ENCODE assay signal across 20 mouse cellular contexts in genomic region chr8:3522007-3522697, GRCm38 (mm10). TPM values are rescaled to one million over a fixed set of nuclear protein-coding genes. Genes with fewer than 3 reads are reported as not detected.
DNase-seq lines count a peak whose midpoint lies in the region; ATAC-seq and TF ChIP-seq lines count a peak whose summit lies in the region.
"Had no signal": no experiment of that assay in that cellular context is flagged by ENCODE, and none has a peak within 500 bp of the region (broad histone marks: within the 10 kb centered on the region; RNA-seq: fewer than 3 reads in every experiment).

No protein-coding gene starts in this region.

- peak overlapping the region; percentile 59 for H3K9ac ChIP-seq in liver, embryonic 14.5 days (replicated peaks)
- H3K9ac ChIP-seq: embryonic facial prominence, embryonic 12.5 days; heart, embryonic 15.5 days; hindbrain, embryonic 12.5 days; neural tube, embryonic 12.5 days had no signal

- 72% methylated on average over 13 of the region's 13 CpGs for WGBS in bone marrow, adult 2 months
- 47% methylated on average over 13 of the region's 13 CpGs for WGBS in liver, embryonic 14.5 days (ENCODE audit: insufficient replicate concordance)

- H3K36me3 ChIP-seq in liver, embryonic 14.5 days (replicated peaks; ENCODE audit: control insufficient read depth, insufficient read depth, low read depth): peaks cover 21% of the 10 kb centered on the region

- no peaks in the 10 kb centered on the region for H3K9me3 ChIP-seq in liver, embryonic 14.5 days (ENCODE audit: control insufficient read depth, low read length)
- H3K9me3 ChIP-seq: embryonic facial prominence, embryonic 12.5 days; heart, embryonic 15.5 days; hindbrain, embryonic 12.5 days; neural tube, embryonic 12.5 days had no signal

- H3K27ac ChIP-seq in bone marrow, adult 2 months (ENCODE audit: control insufficient read depth, insufficient read depth, low read depth, low read length, poor library complexity): peak overlapping the region; percentile 86
- peak overlapping the region; percentile 96 for H3K27ac ChIP-seq in liver, embryonic 14.5 days
- H3K27ac ChIP-seq: embryonic facial prominence, embryonic 12.5 days; heart, embryonic 15.5 days; hindbrain, embryonic 12.5 days; neural tube, embryonic 12.5 days had no signal

- H3K4me1 ChIP-seq in bone marrow, adult 2 months (ENCODE audit: control insufficient read depth, insufficient read depth, low read length): no peaks in the 10 kb centered on the region; the same call in 1 of the 2 replicates
- peaks cover 38 to 42% of the 10 kb centered on the region in 2 experiments for H3K4me1 ChIP-seq in liver, embryonic 14.5 days (replicated peaks; ENCODE audit: control insufficient read depth in 2 of 2, insufficient read depth in 2 of 2, low read length in 1 of 2)
- H3K4me1 ChIP-seq: embryonic facial prominence, embryonic 12.5 days; hindbrain, embryonic 12.5 days; neural tube, embryonic 12.5 days had no signal

- H3K27me3 ChIP-seq in liver, embryonic 14.5 days (ENCODE audit: control insufficient read depth, insufficient read depth, low read length): no peaks in the 10 kb centered on the region
- H3K27me3 ChIP-seq: embryonic facial prominence, embryonic 12.5 days; heart, embryonic 15.5 days; hindbrain, embryonic 12.5 days; neural tube, embryonic 12.5 days had no signal

- peak; percentile 93 for TF ChIP-seq EP300 in liver, embryonic 14.5 days (IDR thresholded peaks at IDR 0.05; ENCODE audit: low read depth)

- no peak for TF ChIP-seq POLR2A in bone marrow, adult 2 months (IDR thresholded peaks at IDR 0.05; ENCODE audit: borderline replicate concordance, control insufficient read depth, low read depth, low read length)

- no peak for TF ChIP-seq CTCF in bone marrow, adult 2 months (IDR thresholded peaks at IDR 0.05; ENCODE audit: control insufficient read depth, insufficient read depth, low read length)
- TF ChIP-seq CTCF in liver, embryonic 14.5 days (IDR thresholded peaks at IDR 0.05; ENCODE audit: low read depth): no peak

- peak overlapping the region; percentile 71 for H3K4me2 ChIP-seq in liver, embryonic 14.5 days (ENCODE audit: low read depth)
- H3K4me2 ChIP-seq: embryonic facial prominence, embryonic 12.5 days; heart, embryonic 15.5 days; hindbrain, embryonic 12.5 days; neural tube, embryonic 12.5 days had no signal

- DNase-seq in liver, embryonic 14.5 days (ENCODE audit: low read depth in 3 of 3, low spot score in 3 of 3): peak; percentile 76 to 78 (median 77)
- peak; percentile 63 to 73 for DNase-seq in spleen, postnatal 36 days (ENCODE audit: low spot score in 2 of 2)
- DNase-seq in Muller cell, postnatal 12 days (ENCODE audit: inconsistent ontology term): no peak
- no peak for DNase-seq in left cerebral cortex, adult 11 months (ENCODE audit: low spot score)
- DNase-seq in urinary bladder, postnatal 14 days (ENCODE audit: low spot score): no peak
- DNase-seq: adrenal gland, postnatal 36 days; cerebellum, adult 11 months; kidney, postnatal 10 days; layer of hippocampus, adult 9-11 months; left cerebral cortex, postnatal 4 days; lung, adult 2 months; thymus, adult 2 months had no signal

- no peak overlapping the region for H3K4me3 ChIP-seq in bone marrow, adult 2 months (replicated peaks; ENCODE audit: control insufficient read depth, low read depth, low read length)
- H3K4me3 ChIP-seq in liver, embryonic 14.5 days (ENCODE audit: insufficient read depth in 1 of 2, low read depth in 2 of 2, low read length in 2 of 2): peak overlapping the region; percentile 22 to 39
- H3K4me3 ChIP-seq: embryonic facial prominence, embryonic 12.5 days; heart, embryonic 15.5 days; hindbrain, embryonic 12.5 days; neural tube, embryonic 12.5 days had no signal

- ATAC-seq in common myeloid progenitor, adult 5-6 weeks (replicated peaks; ENCODE audit: low read depth, poor library complexity, severe bottlenecking): peak; percentile 88
- ATAC-seq in liver, embryonic 14.5 days (ENCODE audit: insufficient read depth): peak; percentile 99

RNA-seq across cellular contexts. Expression of gene Pnpla6, which starts 7.0 kb away (rescaled TPM):
- 36.3 and 52.7 TPM in 2 replicates for polyA plus RNA-seq in bone marrow, adult 2 months (2011; ENCODE audit: insufficient read depth, insufficient read length, low replicate concordance, missing spikeins)
- total RNA-seq in common myeloid progenitor, adult 5-6 weeks (2017): 16.1 and 21.8 TPM in 2 replicates
- 12.1 and 14.2 TPM in 2 replicates for polyA plus RNA-seq in liver, embryonic 14.5 days (2012; rRNA removed)
- 6.5 and 9.6 TPM in 2 replicates for polyA plus RNA-seq in liver, embryonic 14.5 days (2014; fragmentation: Nextera tagmentation; extraction: Ambion mirVana)

RNA-seq across cellular contexts. Expression of gene Mcoln1, which starts 21.9 kb away (rescaled TPM):
- 97.4 and 154 TPM in 2 replicates for polyA plus RNA-seq in bone marrow, adult 2 months (2011; ENCODE audit: insufficient read depth, insufficient read length, low replicate concordance, missing spikeins)
- total RNA-seq in common myeloid progenitor, adult 5-6 weeks (2017): 26.1 and 28.9 TPM in 2 replicates
- 26.1 and 31.6 TPM in 2 replicates for polyA plus RNA-seq in liver, embryonic 14.5 days (2012; rRNA removed)
- 12.6 and 13.8 TPM in 2 replicates for polyA plus RNA-seq in liver, embryonic 14.5 days (2014; fragmentation: Nextera tagmentation; extraction: Ambion mirVana)

RNA-seq across cellular contexts. Expression of gene Zfp358, which starts 29.2 kb away (rescaled TPM):
- 3.9 and 5.8 TPM in 2 replicates for polyA plus RNA-seq in bone marrow, adult 2 months (2011; ENCODE audit: insufficient read depth, insufficient read length, low replicate concordance, missing spikeins)
- 6.2 and 8.3 TPM in 2 replicates for total RNA-seq in common myeloid progenitor, adult 5-6 weeks (2017)
- polyA plus RNA-seq in liver, embryonic 14.5 days (2012; rRNA removed): 4.8 and 6.8 TPM in 2 replicates
- 1.7 and 2.0 TPM in 2 replicates for polyA plus RNA-seq in liver, embryonic 14.5 days (2014; fragmentation: Nextera tagmentation; extraction: Ambion mirVana)

RNA-seq across cellular contexts. Expression of gene C330021F23Rik, which starts 45.6 kb away (rescaled TPM):
- polyA plus RNA-seq in bone marrow, adult 2 months (2011; ENCODE audit: insufficient read depth, insufficient read length, low replicate concordance, missing spikeins): not detected in 2 replicates
- 0.44 and 0.96 TPM in 2 replicates for total RNA-seq in common myeloid progenitor, adult 5-6 weeks (2017)
- polyA plus RNA-seq in liver, embryonic 14.5 days (2012; rRNA removed): 2.7 and 3.0 TPM in 2 replicates
- 2.5 and 4.0 TPM in 2 replicates for polyA plus RNA-seq in liver, embryonic 14.5 days (2014; fragmentation: Nextera tagmentation; extraction: Ambion mirVana)
- total RNA-seq: left cerebral cortex, postnatal 4 days had no signal
- polyA plus RNA-seq: spleen, adult 2 months; thymus, adult 2 months had no signal

RNA-seq across cellular contexts. Expression of gene Tex45, which starts 51.5 kb away (rescaled TPM):
- polyA plus RNA-seq in bone marrow, adult 2 months (2011; ENCODE audit: insufficient read depth, insufficient read length, low replicate concordance, missing spikeins): 1.00 TPM in 1 of 2 replicates, not detected in the other
- not detected in 2 replicates for total RNA-seq in common myeloid progenitor, adult 5-6 weeks (2017)
- 0.05 TPM in 1 of 2 replicates, not detected in the other for polyA plus RNA-seq in liver, embryonic 14.5 days (2012; rRNA removed)
- 0.10 TPM in 1 of 2 replicates, not detected in the other for polyA plus RNA-seq in liver, embryonic 14.5 days (2014; fragmentation: Nextera tagmentation; extraction: Ambion mirVana)
- total RNA-seq: adrenal gland, postnatal 36 days; left cerebral cortex, postnatal 4 days had no signal
- polyA plus RNA-seq: heart, embryonic 15.5 days; hindbrain, embryonic 12.5 days; intestine, embryonic 14.5 days; neural tube, embryonic 12.5 days had no signal

Comparison
In these comparisons a context has a peak if more than half of its experiments do, and no peak if none do; other contexts are left out.
1. DNase-seq: peak in liver, embryonic 14.5 days (3 of 3) and spleen, postnatal 36 days (2 of 2); none in Muller cell, postnatal 12 days (single experiment), left cerebral cortex, adult 11 months (single experiment) and urinary bladder, postnatal 14 days (single experiment).